Mouse (Mus musculus) small intestine, adult 2 months (tissue): ENCODE data around the gene Aurkb. TPM values are rescaled to one million over a fixed set of nuclear protein-coding genes. Genes with fewer than 3 reads are reported as not detected.

Experiments
- H3K27ac ChIP-seq: fragments of 200-500 bp; 2 replicates; pipeline ENCODE4 v1.5.1; 2012; ENCODE audit warnings: low read depth, low read length, control low read depth, inconsistent platforms; ENCODE audit not compliant: insufficient read depth
- H3K27me3 ChIP-seq: fragments of 200-500 bp; 2 replicates; pipeline ENCODE4 v1.6.1; 2012; ENCODE audit warnings: mild to moderate bottlenecking, moderate library complexity, low read length, inconsistent platforms; ENCODE audit not compliant: control insufficient read depth, insufficient read depth
- H3K36me3 ChIP-seq: fragments of 200-500 bp; 2 replicates; pipeline ENCODE4 v1.6.1; 2012; ENCODE audit warnings: mild to moderate bottlenecking, low read length, control low read depth, inconsistent platforms; ENCODE audit not compliant: control insufficient read depth, insufficient read depth
- H3K4me1 ChIP-seq: fragments of 200-500 bp; 2 replicates; pipeline ENCODE4 v1.6.1; 2012; ENCODE audit warnings: low read length, inconsistent platforms, mixed read lengths; ENCODE audit not compliant: control insufficient read depth, insufficient read depth, insufficient read length
- H3K4me3 ChIP-seq: fragments of 200-500 bp; 2 replicates; pipeline ENCODE4 v1.5.1; 2012; ENCODE audit warnings: low read depth, mild to moderate bottlenecking, control low read depth, inconsistent platforms, low read length, moderate library complexity
- CTCF ChIP-seq: fragments of 200-500 bp; IDR thresholded peaks from 2 replicates; pipeline ENCODE4 v1.5.1; 2012; ENCODE audit warnings: low read depth, mild to moderate bottlenecking, control low read depth, inconsistent platforms, low read length, moderate library complexity, mixed read lengths; ENCODE audit not compliant: insufficient replicate concordance, insufficient read length; ENCODE audit errors: extremely low read depth
- POLR2A ChIP-seq: fragments of 200-500 bp; IDR thresholded peaks from 2 replicates; pipeline ENCODE4 v1.6.1; 2012; ENCODE audit warnings: low read depth, mild to moderate bottlenecking, control low read depth, inconsistent platforms, low read length, moderate library complexity
- WGBS: fragments of 180-500 bp; shearing (Covaris S2); methylation state at CpG from one replicate; pipeline ENCODE4 v1.1.7; 2018; 5-methylcytosine and 5-hydroxymethylcytosine counted together
- polyA plus RNA-seq: library from polyadenylated mRNA; depleted of rRNA; stranded (reverse); fragments of >200 nt; gene quantifications from 2 replicates; pipeline ENCODE4 v1.2.3, GENCODE M21; 2012

Aurkb gene
- polyA plus RNA-seq, 1 experiment, result 30.8 TPM

DNA sequence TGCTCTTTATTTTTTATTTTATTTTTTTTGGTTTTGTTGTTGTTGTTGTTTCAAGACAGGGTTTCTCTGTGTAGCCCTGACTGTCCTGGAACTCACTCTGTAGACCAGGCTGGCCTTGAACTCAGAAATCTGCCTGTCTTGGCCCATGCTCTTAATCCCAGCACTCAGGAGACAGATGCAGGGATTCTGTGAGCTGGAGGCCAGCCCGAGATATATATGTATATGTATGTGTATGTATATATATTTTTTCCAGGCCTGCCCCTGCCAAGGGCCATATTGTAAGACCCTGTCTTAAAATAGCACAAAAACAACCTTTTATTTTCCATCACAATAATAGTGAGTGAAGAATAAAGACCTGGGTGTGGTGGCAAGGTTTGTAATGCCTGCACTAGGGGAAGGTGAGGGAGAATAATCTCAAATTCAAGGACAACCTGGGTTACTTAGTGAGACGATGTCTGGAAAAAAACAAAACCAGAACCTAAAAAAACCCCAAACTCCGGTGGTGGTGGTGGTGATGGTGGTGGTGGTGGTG is 20.0 kb downstream of the Aurkb start:
- Histone ChIP-seq H3K27me3 (no peaks in the 10 kb centered on the region), H3K27ac (no peak overlapping the region), H3K36me3 (no peaks in the 10 kb centered on the region), H3K4me1 (peaks cover 12% of the 10 kb centered on the region), H3K4me3 (no peak overlapping the region)
- no peak for TF ChIP-seq POLR2A
- no peak for TF ChIP-seq CTCF
- 71% methylated on average over 3 of the region's 3 CpGs for WGBS

DNA sequence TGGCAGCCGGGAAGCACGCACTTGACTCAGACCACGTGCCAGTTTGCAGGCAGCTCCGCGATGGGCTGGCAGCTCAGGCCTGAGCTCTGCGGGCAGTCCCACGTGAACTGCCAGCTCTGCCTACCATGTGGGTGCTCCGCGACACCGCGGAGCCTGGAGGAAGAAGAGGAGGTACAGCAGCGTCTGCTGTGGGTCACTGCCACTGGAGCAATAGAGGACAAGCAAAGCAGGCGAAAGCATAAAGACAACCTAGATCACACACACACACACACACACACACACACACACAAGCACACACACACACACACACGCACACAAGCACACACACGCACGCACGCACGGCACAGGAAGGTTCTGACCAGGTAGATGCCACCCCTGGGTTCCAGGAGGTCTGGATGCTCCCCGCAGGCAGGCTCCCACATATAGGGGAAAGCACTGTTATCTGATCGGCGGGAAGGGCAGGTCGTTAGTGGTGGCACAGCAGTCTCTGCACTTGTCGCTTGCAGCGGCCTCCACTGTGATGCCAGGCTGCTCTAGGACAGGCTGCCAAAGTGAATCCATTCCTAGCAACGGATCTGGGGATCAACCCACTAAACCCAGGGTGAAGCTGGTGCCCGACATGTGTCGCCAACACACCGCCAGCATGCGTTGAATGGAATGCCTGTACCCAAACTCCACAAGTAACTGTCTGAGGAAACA is 20.9 kb downstream of the Aurkb start:
- H3K27ac ChIP-seq, result no peak overlapping the region
- TF ChIP-seq POLR2A (no peak), CTCF (no peak)
- H3K36me3 ChIP-seq, result no peaks in the 10 kb centered on the region
- H3K27me3 ChIP-seq, result no peaks in the 10 kb centered on the region
- 4% methylated on average over 29 of the region's 29 CpGs for WGBS
- H3K4me1 ChIP-seq, result peaks cover 12% of the 10 kb centered on the region; the same call in 1 of the 2 replicates
- H3K4me3 ChIP-seq, result peak overlapping the region; percentile 53

DNA sequence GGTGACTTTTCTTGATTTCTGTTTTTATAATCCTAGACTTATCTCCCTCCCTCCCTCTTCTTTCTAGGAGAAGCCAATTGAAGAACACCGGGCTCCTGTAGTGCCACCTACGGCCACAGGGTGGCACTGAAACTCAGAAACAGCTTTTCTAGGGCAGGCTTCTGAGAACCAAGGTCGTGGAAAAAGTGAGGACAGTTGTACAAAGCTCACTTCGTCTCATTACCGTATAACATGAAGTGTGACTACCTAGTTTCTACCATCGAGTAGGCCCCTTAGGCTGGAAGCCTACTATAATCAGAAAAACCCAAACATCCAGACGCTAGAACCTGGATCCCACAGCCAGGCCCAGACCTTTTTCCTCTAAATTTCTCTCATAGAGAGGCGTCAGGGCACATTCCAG is 21.5 kb downstream of the Aurkb start:
- no peaks in the 10 kb centered on the region for H3K36me3 ChIP-seq
- H3K4me3 ChIP-seq, result no peak overlapping the region
- H3K4me1 ChIP-seq, result peaks cover 10% of the 10 kb centered on the region; the same call in 1 of the 2 replicates
- H3K27me3 ChIP-seq, result no peaks in the 10 kb centered on the region
- peak overlapping the region; percentile 70; the same call in 1 of the 2 replicates for H3K27ac ChIP-seq
- 5% methylated on average over 8 of the region's 8 CpGs for WGBS
- no peak for TF ChIP-seq POLR2A
- TF ChIP-seq CTCF, result peak; percentile 85; the same call in 1 of the 2 replicates

DNA sequence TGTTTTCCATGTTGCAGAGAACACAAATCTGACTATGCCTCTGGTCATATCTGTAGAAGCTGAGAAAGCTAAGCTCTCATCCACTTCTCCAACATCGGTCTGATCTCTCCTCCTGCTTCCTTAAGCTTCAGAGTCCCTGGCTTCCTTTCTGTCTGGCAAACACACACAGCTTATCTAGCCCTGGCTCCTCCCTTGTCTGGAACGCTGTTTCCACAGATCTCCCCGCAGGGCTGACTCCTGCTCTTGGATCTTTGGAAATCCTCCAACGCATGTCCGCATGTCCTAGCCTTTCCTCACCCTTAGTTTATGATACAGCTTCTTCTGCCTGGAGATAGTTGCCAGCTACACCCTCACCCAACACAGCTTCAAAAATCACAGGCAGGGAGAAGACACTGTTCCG is 22.2 kb downstream of the Aurkb start:
- no peak overlapping the region for H3K4me3 ChIP-seq
- 26% methylated on average over 6 of the region's 6 CpGs for WGBS
- H3K27me3 ChIP-seq, result no peaks in the 10 kb centered on the region
- no peak for TF ChIP-seq CTCF
- TF ChIP-seq POLR2A, result no peak
- H3K36me3 ChIP-seq, result no peaks in the 10 kb centered on the region
- H3K27ac ChIP-seq, result peak overlapping the region; percentile 70
- H3K4me1 ChIP-seq, result peaks cover 10% of the 10 kb centered on the region; the same call in 1 of the 2 replicates

DNA sequence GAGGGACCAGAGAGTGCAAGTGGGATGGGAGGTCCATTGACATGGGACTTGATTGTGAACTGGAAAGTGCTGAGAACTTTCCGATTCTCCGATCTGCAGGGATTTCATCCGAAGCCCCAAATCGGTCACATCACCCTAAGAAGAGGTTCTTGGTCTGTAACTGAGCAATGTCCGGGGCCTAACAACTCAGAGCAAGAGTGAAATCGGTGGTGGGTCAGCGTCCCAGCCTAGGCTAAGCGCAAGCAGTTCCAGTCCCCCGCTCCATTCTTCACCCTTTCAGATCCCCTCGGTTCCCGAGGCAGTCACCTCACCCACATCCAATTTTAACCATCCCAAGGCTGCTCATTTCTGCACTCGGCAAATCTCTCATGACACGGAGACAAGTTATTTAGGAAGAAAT is 24.6 kb downstream of the Aurkb start:
- no peaks in the 10 kb centered on the region for H3K27me3 ChIP-seq
- H3K36me3 ChIP-seq, result no peaks in the 10 kb centered on the region
- peak overlapping the region; percentile 74 for H3K4me3 ChIP-seq
- WGBS, result 2% methylated on average over 13 of the region's 13 CpGs
- H3K4me1 ChIP-seq, result peaks cover 10% of the 10 kb centered on the region; the same call in 1 of the 2 replicates
- no peak for TF ChIP-seq POLR2A
- TF ChIP-seq CTCF, result no peak; the same call in 1 of the 2 replicates
- H3K27ac ChIP-seq, result peak overlapping the region; percentile 60

DNA sequence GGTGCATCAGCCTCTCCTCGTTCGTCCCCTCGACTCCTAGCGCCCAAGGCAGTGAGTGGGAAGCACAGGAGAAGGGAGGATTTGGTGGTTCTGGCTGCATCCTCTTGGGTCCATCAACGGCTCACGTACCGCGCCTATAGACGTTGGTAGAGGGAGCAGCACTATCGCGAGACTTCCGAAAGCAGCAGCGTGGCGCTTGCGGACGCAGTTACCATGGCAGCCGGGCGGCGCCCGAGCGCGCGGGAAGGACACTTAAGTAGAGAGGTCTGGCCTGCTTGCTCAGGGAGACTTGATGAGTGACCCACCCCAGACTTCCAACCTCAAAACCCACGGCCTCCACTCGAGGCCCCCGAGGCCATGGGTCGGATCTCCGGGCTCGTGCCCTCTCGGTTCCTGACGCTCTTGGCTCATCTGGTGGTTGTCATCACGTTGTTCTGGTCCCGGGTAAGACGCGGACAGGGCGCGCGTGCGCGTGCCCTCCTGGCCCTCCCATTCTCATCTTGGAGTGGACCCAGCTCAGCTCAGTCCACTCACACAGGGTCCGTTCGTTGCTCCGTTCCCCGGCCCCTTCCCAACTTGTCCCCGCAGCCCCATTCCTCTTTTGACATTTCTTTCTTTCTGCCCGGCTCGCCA is 25.3 kb downstream of the Aurkb start, which contains the start of gene Tmem107:
Gene Tmem107, plus strand, starts transcription at position 217 of the 633 bp plus-strand sequence.
- TF ChIP-seq POLR2A, result peak; percentile 85
- TF ChIP-seq CTCF, result no peak
- H3K4me3 ChIP-seq, result peak within 1 kb of the TSS; percentile 74
- no peaks in the 10 kb centered on the region for H3K27me3 ChIP-seq
- no peaks in the 10 kb centered on the region for H3K36me3 ChIP-seq
- WGBS, result under 1% methylated on average over 47 of the region's 47 CpGs
- peaks cover 10% of the 10 kb centered on the region; the same call in 1 of the 2 replicates for H3K4me1 ChIP-seq
- H3K27ac ChIP-seq, result peak within 1 kb of the TSS; percentile 60

DNA sequence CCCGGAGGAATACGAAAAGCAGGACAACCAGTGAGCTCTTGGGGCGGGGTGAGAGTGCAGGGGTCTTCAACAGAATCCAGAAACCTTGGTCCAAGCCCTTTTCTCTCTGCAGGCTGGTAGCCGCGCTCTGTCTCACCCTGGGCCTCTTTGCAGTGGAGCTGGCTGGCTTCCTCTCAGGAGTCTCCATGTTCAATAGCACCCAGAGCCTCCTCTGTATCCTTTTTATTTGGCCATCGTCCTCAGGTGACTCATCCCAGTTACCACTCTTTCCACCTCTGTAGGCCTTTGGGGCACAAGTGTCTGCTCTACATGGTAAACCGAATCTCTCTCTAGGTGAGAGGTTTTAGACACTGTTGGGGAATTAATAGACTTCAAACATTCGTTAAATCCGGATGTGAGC is 25.8 kb downstream of the Aurkb start:
- no peaks in the 10 kb centered on the region for H3K36me3 ChIP-seq
- peak overlapping the region; percentile 60; the same call in 1 of the 2 replicates for H3K27ac ChIP-seq
- H3K4me1 ChIP-seq, result peaks cover 8% of the 10 kb centered on the region; the same call in 1 of the 2 replicates
- 36% methylated on average over 9 of the region's 9 CpGs for WGBS
- peak overlapping the region; percentile 74 for H3K4me3 ChIP-seq
- TF ChIP-seq POLR2A, result no peak
- no peak for TF ChIP-seq CTCF
- no peaks in the 10 kb centered on the region for H3K27me3 ChIP-seq
